Mouse (Mus musculus): ENCODE measurements around the gene Cela1.
A peak's percentile ranks its signal among the peaks of the same experiment; 100 is the strongest.

The Cela1 gene

GRCm38 (mm10) chr15:100703913-100704312 is 16.2 kb upstream of the Cela1 start:
- no peak for DNase-seq

- DNase-seq: no peak
These were observed 14.1 kb upstream of the Cela1 start for GRCm38 (mm10) chr15:100701856-100702255.

GRCm38 (mm10) chr15:100701108-100701507 is 13.4 kb upstream of the Cela1 start:
- DNase-seq: no peak

GRCm38 (mm10) chr15:100700424-100700823 is 12.7 kb upstream of the Cela1 start:
- DNase-seq: no peak

- peak; percentile 40 to 53 for DNase-seq
These were observed 11.7 kb upstream of the Cela1 start for GRCm38 (mm10) chr15:100699386-100699785.

GRCm38 (mm10) chr15:100698078-100698477 is 10.4 kb upstream of the Cela1 start:
- DNase-seq: no peak

- DNase-seq: no peak
These were observed 6.7 kb upstream of the Cela1 start for GRCm38 (mm10) chr15:100694406-100694805.

GRCm38 (mm10) chr15:100691990-100692389 is 4.3 kb upstream of the Cela1 start:
- no peak for DNase-seq

GRCm38 (mm10) chr15:100686989-100687388 is 732 bp downstream of the Cela1 start:
- DNase-seq: peak in 1 of 2 experiments; percentile 44

- DNase-seq: no peak
These were observed 1.3 kb downstream of the Cela1 start for GRCm38 (mm10) chr15:100686434-100686833.

GRCm38 (mm10) chr15:100685849-100686248 is 1.9 kb downstream of the Cela1 start:
- no peak for DNase-seq

- DNase-seq: no peak
These were observed 2.5 kb downstream of the Cela1 start for GRCm38 (mm10) chr15:100685255-100685654.

GRCm38 (mm10) chr15:100684450-100684849 is 3.3 kb downstream of the Cela1 start:
- no peak for DNase-seq

- DNase-seq: peak; percentile 84 to 88
These were observed 4.7 kb downstream of the Cela1 start for GRCm38 (mm10) chr15:100683041-100683440.

GRCm38 (mm10) chr15:100681770-100682169 is 6.0 kb downstream of the Cela1 start:
- no peak for DNase-seq

GRCm38 (mm10) chr15:100680381-100680780 is 7.3 kb downstream of the Cela1 start:
- no peak for DNase-seq

GRCm38 (mm10) chr15:100679005-100679404 is 8.7 kb downstream of the Cela1 start:
- no peak for DNase-seq

GRCm38 (mm10) chr15:100678581-100678980 is 9.1 kb downstream of the Cela1 start:
- DNase-seq: no peak

- DNase-seq: no peak
These were observed 10.0 kb downstream of the Cela1 start for GRCm38 (mm10) chr15:100677675-100678074.

GRCm38 (mm10) chr15:100676521-100676920 is 11.2 kb downstream of the Cela1 start:
- DNase-seq: peak in 1 of 2 experiments; percentile 35

- no peak for DNase-seq
These were observed 12.2 kb downstream of the Cela1 start for GRCm38 (mm10) chr15:100675486-100675885.

- DNase-seq: no peak
These were observed 13.2 kb downstream of the Cela1 start for GRCm38 (mm10) chr15:100674566-100674965.

GRCm38 (mm10) chr15:100673585-100674391 is 13.9 kb downstream of the Cela1 start:
- DNase-seq: peak in 1 of 2 experiments; percentile 21

GRCm38 (mm10) chr15:100670833-100671232 is 16.9 kb downstream of the Cela1 start:
- no peak for DNase-seq

GRCm38 (mm10) chr15:100670004-100670403 is 17.7 kb downstream of the Cela1 start:
- DNase-seq: no peak

Data from B cell, adult 2 months (primary cell).